Mouse (Mus musculus) naive thymus-derived CD4-positive, alpha-beta T cell, adult 2 months (primary cell): ENCODE measurements around the gene Pla2g4a.
"Not testable (repeated sequence)": the region's sequence is repeated elsewhere in the genome, so short reads cannot be mapped to it uniquely, and the experiment has no call there.

Experiments
- DNase-seq: peaks from one replicate; pipeline ENCODE4 v3.0.0-alpha.2; 2011; ENCODE audit warnings: low read depth

Gene Pla2g4a

DNA sequence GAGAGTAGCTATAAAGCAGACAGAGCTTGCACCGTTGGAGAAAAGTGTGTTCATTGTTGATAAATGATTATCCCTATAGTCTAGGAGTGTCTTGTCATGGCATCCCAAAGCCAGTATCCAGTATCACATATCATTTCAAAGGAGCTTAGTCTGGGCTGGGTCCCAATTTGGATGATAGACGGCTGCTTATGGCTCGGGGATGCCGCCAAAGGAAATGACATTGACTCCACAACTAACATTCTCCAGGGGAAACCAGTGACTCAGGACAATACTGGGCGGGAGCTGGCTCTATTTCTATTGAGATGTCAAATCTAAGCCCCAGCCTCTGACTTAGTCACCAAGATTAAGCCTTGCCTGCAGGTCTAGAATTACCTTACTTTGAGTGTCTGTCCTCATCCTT, 31.9 kb downstream of the Pla2g4a start:
- DNase-seq = no peak

DNA sequence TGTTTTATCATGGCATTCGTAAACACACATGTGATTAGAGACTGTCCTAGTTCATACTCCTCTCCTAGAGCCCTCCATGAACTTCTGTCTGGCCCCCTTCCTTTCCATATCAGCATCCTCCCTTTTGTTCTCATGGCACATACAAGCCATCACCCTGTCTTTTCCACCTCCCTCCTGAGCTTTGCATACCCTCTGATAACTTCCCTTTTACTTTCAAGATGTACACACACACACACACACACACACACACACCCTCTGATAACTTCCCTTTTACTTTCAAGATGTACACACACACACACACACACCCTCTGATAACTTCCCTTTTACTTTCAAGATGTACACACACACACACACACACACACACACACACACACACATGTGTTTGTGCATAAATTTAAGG, 37.4 kb downstream of the Pla2g4a start:
- not testable (repeated sequence) for DNase-seq

DNA sequence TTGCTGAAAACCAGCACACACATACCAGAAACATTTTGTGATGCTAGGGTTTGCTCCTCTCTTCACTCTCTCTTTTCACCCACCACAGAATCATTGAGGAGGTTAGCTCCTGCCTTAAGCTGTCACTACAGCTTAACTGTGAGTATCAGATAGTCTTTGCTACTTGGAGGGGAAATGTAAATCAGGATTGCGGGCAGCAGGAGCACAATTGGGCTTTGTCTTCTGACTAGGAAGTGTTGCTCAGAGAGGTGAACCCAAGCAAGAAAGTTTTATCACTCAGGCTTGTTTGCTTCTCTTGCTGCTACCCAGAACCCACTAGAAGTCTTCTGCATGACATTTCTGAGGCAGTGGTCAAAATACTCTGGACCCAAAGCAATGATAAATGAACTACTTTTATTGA, 38.9 kb downstream of the Pla2g4a start:
- DNase-seq = no peak

DNA sequence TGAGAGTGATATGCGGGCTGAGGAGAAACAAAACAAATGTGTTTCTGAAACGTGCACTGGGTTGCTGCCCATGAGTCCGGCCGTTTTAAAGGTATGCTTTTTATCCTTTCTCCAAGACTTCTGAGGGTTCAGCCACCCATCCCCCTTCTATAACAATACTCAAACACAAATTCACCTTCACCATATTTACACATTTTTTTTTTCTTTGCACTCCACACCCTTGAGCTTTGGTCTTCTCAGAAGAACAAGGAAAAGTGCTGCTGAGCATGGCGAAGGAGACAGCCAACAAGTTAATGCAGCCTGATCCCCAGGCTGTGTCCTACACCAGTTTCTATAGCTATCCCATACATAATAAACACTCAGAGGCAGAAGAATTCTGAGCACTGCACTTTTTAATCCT, 39.8 kb downstream of the Pla2g4a start:
- no peak for DNase-seq

DNA sequence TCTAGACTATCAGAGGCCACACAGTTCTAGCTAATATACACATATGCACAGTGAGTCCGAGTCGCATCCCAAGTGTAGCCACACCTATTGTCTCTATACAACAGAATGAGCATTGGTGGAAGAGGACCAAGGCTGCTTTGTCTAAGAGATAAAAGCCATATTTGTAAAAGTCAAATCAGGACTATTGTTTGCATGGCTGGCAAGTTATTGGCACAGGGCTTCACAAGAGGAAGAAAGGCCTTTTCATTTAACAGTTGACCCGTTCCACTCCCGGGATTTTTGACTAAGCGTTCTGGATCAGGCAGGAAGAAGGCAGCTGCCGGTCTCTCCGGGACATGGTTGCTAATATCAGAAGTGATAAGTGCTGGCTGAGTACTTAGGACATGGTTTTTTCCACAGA, 41.8 kb downstream of the Pla2g4a start:
- DNase-seq = no peak

DNA sequence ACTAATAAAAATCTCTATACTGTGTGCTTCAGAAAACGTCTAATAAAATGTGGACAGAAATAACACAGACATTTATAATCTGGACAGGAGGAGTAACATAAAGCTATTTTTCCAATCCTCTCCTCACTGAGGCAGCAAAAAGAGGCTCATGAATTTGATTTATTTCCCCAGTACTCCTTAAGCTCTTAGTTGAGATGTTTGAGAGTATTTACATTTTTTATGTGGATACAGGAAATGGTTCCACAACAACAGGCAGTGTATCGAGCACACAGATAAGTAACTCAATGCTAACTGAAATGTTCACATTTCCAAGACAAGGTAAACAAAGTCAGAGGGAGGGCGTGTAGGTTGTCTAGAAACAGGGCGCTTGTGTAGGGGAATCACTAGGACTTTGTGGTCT, 48.1 kb downstream of the Pla2g4a start:
- DNase-seq = no peak

DNA sequence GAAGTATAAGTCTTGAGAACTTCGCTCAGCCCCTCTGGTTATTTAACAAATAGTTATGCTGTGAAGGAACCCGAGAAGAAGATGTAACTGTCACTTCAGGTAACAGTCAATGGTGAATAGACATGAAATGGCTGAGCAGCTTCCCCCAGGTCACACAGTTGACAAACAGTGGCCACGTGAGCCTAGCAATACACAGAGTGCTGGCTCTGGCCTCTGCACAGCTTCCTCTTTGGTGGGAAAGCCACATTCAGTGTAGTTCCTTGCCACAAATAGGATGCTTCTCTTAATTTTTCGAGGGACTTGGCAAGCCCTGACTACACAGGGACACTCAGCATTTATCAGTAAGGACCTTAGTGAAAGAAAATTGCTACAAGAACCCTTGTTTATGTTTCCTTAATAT, 50.0 kb downstream of the Pla2g4a start:
- DNase-seq = no peak

DNA sequence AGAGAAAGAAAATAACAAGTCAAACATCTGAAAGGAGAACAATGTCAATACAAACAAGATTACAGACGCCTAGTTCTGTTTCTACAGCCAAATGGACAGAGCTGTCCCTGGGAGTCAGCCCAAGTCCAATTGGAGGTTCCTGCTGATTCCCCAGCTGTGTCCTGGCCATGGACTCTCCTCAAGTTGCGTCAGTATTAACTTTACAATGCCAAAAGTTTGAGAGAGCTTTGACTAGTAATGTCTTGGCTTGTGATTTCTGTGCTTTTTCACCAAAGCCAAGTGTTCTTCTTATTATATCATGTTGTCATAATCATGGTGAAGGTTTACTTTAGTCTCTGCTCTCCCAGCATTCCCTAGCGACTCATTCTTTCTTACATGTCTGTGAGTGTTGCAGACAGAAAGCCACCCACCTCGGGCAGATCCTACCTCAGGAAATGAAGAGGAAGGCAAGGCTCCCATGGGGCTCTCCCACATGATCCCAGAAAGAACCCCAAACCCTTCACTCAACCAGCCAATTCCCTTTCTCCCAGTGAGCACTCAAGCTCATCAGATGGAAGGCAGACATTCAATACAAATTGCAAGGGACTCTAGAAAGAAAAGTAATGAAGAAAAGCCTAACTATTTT, 63.0 kb downstream of the Pla2g4a start:
- no peak for DNase-seq

DNA sequence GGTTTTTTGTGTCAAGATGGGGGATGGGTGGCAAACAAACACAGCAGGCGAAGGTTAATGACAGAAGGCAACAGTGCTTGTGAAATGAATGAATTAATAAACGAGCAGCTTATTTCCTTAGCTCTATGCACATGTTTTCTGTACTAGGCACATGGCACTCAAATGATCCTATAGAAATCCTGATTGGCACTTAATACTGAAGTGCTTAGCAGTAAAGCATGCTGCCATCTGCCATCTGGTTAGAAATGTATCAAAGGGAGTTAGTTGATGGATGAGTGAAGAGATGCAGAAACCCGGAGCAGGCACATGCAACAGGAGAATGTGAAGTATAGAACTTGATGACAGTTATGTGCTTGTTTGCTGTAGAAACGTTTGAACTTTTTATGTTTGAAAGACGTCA, 64.5 kb downstream of the Pla2g4a start:
- no peak for DNase-seq

DNA sequence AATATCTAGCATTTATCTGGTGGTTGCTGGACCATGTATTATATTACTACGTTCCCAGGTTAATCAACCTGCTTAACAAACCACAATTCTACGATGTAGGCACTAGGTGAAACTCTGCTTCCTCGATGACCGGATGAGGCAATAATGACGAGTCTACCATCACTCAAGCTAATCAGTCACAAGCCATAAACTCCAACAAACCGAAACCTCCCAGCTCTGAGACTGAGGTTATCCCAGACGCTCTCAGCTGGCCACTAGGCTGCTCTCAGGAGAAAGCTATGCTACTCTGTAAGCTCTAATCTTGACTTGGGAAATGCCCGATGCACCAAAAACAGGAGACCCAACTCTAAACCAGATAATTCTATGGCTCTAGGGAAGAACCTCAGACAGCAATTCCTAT, 66.2 kb downstream of the Pla2g4a start:
- no peak for DNase-seq

DNA sequence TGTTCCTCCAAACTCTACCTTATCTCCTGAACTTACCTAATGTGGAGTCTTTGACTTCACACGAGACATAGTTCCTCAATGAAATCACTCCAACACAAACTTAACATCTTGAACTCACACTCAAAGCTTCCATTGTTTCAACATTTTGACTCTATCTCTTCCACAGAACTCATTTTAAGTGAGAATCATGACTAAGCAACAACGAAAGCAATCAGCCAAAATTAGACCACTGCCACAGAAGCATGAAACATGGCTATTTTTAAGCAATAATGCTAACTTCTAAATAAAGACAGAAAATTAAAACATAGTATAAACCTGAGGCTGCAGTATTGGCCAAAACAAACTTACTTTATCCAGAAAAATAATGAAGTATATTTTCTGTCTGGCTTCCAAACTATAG, 67.2 kb downstream of the Pla2g4a start:
- DNase-seq = no peak

DNA sequence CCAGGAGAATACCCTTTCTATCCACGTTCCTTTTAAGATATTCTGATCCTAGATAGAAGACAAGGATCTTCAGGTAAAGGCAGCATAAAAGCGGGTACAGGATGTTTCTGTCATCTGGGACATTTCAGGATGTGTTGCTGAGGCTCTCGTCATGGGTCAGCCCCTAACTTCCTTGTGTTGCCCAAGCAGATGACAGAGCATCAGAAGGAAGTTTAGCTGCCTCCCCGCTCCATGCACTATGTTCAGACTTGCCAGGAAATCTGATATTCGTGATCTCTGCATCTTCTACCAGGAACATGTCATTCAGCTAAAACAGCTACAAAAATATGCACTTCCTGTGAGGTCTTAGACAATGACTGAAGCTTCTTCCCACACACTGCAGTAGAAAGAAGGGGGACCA, 70.0 kb downstream of the Pla2g4a start:
- no peak for DNase-seq

DNA sequence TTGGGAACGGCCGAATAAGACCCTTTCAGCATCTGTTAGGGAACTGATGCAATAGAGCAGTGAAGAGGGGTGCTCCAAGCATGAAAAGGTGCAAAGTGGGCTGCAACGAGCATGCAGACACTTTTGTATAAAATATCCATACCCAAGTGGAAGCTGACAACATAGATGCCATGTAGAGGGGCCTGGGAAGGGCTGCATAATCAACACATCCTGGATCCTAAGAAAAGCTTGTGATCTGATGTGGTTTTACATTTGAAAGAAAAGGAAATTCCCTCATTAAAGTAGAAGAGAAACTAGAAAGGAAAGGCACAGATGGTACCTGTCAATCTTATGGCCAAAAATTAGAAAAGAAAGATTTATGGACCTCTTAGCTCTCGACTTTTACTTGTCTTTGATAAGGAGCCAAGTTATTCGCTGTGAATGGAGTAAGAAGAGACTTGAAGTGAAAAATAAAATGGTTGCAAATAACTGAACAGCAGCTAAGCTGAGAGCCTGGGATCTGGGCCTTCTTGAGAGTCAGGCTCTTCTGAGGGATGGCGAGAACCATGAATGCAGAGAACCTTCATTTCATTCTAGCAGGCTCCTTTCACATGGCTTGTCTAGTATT, 78.6 kb downstream of the Pla2g4a start:
- no peak for DNase-seq

DNA sequence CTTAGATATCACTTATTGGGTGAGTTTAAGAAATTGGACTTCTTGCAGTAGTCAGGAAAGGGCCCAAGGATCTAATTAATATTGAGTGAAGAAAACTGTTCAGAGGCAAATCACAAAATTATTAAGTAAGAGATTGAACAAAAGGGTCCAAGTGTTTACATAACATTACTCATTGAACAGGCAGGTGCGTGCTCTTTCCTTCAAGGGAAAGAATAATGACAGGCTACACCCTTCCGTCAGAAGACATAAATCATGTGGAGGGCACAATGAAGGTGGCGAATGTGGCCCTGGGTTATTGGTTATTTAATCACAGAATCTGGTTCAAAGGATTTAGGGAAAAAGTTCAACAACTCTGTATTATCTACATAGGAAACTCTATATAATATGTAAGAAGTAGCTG, 82.9 kb downstream of the Pla2g4a start:
- no peak for DNase-seq

DNA sequence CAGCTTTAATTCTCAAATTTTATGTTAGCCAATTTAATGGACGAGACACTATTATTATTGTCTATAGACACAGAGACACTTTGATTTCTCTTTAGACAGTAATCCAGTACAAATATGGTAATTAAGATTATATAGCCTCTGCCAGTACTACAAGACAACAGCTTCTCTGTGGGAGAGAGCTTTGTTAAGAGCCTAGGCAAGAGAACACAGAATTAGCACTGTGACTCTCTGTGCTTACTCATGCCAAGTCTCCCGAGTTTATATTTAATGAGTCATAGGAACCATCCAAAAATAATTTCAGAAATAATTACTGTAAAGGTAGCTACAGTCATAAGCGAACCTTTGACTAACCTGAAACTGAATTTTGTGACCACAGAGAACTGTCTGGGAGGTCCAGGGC, 84.6 kb downstream of the Pla2g4a start:
- no peak for DNase-seq

DNA sequence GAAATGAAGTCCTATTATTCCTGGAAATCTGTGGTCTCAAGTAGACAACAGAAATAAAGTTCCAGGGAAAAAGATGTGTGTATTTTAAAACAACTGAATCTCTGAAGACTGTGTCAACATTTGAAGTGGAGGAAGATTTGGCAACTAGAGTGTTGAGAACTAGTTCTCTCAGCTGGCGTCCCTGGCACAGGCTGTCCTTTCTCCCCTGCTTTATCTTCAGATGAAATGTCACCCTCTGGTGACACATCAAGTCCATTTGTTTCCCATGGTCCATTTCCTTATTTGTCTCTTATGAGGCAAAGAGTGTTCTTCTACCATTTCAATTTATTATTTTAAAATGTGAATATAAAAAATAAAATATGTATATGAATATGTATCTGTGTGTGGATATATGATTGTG, 89.5 kb downstream of the Pla2g4a start:
- no peak for DNase-seq

DNA sequence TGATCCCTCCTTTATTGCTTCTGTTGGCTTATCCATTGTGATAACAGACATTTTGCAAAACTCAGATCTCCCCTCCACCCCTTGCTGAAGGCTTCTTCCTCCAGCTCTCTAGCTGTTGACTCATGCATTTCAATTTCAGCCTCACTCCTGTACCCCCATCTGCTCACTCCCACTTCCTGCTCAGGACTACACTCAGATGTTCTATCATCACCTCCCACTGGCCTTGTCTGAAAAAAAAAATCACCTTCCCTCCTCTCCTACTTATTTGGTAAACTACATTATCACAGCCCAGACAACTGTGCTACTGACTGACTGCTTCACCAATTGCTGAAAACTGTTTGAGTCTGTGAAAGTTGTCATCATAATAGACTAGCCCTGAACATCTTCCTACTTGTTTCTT, 93.8 kb downstream of the Pla2g4a start:
- DNase-seq = no peak

DNA sequence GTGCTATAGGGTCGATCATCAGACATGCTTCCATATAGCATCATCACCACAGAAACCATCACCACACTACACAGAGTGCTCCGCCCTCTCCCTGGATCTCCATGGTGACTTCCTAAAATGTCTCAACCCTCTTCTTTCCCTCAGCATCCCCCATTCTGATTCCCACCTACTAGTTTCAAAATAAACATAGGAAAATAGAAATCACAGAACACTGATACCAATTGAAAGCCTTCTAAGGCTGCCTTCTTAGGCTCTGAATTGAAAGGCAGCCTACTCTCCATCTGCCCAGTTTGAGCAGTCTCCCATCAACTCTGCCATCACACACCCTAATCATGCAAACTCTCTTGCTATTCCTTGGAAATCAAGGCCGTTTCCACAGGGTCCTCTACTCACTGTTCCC, 94.9 kb downstream of the Pla2g4a start:
- no peak for DNase-seq

DNA sequence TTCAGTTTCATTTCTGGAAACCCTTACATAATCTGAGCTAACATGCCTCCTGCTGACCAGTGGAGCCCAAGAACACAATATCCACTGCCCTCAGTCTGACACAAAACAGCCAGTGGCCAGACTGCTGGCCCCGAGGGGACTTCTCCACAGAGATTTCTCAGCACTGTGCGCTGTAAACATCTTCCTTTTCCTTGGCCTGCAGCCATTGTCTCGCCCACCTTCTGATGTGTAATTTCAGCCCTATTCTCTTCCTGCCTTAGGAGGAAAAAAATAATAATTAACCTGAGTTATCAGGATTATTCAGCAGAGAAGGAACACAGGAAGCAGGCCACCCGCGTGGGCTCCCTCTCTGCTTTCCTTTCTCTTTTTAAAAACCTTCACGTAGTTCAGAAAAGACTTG, 98.3 kb downstream of the Pla2g4a start:
- DNase-seq = no peak

DNA sequence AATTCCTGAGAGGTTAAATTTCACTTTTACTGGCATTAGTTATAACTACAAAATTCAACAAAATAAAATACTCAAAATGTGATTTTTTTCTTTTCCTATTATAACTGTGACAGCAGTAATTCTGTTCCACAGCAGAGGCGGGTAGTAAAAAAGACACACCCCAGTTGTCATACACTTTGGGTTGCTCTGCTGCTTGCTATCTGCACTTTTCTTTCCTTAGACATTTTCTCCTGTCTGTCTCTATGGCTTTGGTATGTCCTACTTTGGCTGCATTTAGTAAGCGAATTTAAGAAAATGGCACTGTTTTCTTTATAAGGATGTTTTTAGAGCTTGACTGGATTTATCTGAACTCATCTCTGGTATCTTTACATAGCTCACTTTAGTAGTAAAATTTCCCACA, 98.9 kb downstream of the Pla2g4a start:
- no peak for DNase-seq

DNA sequence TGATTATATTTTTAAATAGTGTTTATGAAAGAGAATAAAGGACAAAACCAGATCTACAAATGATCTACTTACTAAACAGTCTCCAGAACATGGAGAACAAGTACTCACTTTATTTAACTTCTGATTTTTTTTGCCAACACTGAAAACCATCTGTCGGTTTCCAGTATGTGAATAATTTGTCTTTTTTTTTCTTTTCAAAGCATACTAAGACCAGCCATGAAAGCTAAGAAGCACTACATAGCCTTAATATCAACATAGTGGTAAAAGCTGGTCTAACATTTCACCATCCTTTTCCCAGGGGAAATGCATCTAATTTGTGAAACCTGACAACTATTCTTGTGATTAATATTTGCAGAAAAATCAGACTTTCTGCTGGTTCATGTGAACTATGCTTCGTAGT, 99.5 kb downstream of the Pla2g4a start:
- no peak for DNase-seq

DNA sequence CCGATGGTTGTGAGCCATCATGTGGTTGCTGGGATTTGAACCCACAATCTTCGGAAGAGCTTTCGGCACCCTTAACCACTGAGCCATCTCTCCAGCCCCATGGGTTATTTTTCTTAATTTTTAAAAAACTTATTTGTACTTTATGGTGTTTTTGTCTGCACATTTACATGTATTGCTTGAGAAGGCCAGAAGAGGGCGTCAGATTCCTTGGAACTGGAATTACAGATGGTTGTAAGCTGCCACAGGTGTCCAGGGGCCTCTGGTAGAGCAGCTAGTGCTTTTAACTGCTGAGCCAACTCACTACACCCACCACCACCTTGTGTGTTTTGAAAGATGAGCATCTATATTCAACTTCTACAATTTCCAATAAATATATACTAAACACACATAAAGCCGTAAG, 102.4 kb downstream of the Pla2g4a start:
- DNase-seq = no peak

DNA sequence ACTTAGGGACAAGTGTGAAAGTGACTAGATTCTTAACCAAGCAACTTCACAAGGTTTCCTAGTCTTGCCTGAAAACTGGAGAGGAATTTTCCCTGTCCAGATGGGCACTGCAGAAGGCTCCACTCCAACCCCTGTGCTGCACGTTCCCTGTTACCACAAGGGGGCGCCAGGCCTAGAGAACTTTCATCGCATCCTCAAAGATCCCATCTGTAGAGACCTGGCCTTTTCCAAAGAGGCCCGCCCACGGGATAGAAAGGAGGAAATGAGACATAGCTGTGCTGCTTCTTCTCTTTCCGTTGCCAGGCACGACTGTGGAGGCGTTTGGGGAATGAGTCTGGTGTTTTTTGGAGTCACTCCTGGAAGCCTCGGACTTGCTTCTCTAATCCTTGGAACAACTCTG, 104.4 kb downstream of the Pla2g4a start:
- peak; percentile 8 for DNase-seq

DNA sequence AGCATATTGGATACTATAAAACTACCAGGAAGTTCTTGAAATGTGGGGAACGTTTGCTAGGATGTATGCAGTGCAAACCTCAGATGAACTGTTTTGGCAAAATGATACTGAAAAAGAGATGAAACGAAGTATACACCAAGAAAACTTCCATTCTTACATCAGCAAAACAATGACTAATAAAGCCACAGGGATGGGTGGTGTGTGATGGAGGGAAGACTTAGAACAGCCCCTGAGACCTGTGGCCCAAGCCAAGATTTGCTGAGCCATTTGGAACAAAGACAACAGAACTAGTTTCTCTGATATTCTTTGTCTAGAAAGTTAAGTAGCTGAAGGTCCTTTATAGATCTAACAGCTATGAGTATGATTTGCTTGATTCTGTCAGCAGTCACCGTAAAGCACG, 105.5 kb downstream of the Pla2g4a start:
- no peak for DNase-seq

DNA sequence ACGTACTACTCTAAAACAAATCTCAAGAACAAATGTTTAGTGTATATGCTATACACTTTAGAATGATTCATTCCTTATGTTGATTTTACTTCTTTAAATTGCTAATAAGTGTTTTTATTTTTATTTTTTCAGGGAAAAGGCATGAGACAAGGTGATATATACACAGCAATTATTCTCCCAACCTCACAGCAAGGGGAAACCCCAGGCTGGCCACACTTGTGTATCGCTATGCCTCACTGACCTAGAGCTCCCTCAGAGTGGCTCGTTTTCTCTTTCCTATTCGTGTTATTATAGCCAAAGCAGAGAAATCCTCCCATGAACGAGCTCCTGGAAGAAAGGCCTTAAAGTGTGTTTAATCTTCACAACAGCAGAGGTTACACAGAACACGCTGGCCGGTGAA, 106.2 kb downstream of the Pla2g4a start:
- no peak for DNase-seq
